Mouse (Mus musculus): Measurements from ENCODE around the gene Gab2. TPM values are rescaled to one million over a fixed set of nuclear protein-coding genes. Genes with fewer than 3 reads are reported as not detected.

Gene Gab2
- polyA plus RNA-seq, 1 experiment, result 17.3 TPM

GRCm38 (mm10) chr7:97251638-97252037 lies 170.3 kb downstream of the Gab2 start:
- no peak for DNase-seq (ENCODE audit: low spot score)

- no peak for DNase-seq (ENCODE audit: low spot score)
These were observed 181.2 kb downstream of the Gab2 start for GRCm38 (mm10) chr7:97262541-97262940.

- DNase-seq (ENCODE audit: low spot score), result no peak
These were observed 189.0 kb downstream of the Gab2 start for GRCm38 (mm10) chr7:97270367-97270766.

DNA sequence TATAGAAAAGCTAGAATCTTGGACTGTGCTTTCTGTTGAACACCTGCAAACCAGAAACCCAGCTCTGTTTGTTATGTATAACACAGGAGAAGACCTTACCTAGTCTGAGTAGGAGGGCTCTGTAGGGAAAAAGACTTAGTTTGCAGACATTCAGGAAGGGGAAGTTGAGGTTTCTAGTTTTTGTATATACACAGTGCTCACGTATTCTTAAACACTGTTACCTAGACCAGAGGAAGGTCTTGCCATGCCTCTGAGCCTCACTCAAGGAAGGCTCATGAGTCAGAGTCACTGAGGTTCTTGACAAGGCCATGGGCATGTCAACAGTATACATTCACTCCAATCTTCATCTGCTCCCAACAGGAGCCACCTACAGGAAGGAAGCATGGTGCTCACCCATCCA lies 189.7 kb downstream of the Gab2 start:
- DNase-seq (ENCODE audit: low spot score), result no peak

DNA sequence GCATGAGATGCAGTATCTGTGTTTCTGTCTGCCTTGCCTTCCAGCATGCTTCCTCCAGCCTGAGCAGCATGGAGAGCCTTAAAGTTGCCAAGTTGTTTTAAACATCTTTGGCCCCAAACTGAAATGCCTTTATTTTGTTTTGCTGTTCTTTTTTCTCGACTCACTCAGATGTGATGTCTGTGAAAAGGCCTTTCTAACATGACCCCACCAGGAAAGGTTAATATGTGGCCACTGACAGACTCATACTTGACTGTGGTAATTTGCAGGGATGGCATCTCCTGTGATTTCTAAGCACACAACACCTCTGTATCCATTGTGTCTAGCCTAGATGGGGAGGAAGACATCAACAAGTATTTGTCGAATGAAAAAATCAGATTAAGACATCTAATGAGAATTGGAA lies 215.6 kb downstream of the Gab2 start:
- DNase-seq (ENCODE audit: low spot score), result no peak

- DNase-seq (ENCODE audit: low spot score), result peak; percentile 17
These were observed 216.1 kb downstream of the Gab2 start for GRCm38 (mm10) chr7:97297466-97297865.

GRCm38 (mm10) chr7:97298279-97298678 lies 216.9 kb downstream of the Gab2 start:
- DNase-seq (ENCODE audit: low spot score), result no peak

- DNase-seq (ENCODE audit: low spot score), result no peak
These were observed 217.6 kb downstream of the Gab2 start for GRCm38 (mm10) chr7:97298943-97299342.

DNA sequence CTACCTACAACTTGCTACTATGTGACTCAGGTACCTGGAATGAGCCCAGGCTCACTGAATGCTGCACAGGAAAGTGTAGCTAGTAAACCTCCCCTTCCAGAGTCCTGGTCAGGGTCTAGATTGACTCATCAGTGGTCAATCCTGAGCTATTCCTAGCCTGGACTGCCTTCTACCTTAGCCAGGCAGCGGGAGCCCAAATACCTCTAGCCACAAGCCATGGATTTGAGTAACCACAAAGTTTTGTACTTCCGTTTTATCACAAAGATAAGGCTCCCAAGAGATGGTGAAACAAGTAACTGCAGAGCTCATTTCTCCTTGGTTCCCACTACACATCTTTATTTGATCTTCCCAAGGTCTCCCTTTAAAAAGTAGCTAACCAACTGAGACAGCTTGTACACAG lies 219.5 kb downstream of the Gab2 start:
- no peak for DNase-seq (ENCODE audit: low spot score)

DNA sequence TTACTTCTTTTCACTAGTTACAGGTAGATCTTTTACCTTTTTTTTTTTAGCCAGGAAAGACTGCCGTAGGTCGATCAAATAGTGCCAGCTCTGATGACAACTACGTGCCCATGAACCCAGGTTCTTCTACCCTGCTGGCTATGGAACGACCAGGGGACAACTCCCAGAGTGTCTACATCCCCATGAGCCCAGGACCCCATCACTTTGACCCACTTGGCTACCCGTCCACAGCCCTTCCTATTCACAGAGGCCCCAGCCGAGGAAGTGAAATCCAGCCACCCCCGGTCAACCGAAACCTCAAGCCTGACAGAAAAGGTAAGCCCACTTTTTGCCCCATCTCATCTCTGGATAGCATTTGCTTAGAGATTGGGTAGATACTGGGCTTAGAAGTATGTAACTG lies 219.9 kb downstream of the Gab2 start:
- no peak for DNase-seq (ENCODE audit: low spot score)

DNA sequence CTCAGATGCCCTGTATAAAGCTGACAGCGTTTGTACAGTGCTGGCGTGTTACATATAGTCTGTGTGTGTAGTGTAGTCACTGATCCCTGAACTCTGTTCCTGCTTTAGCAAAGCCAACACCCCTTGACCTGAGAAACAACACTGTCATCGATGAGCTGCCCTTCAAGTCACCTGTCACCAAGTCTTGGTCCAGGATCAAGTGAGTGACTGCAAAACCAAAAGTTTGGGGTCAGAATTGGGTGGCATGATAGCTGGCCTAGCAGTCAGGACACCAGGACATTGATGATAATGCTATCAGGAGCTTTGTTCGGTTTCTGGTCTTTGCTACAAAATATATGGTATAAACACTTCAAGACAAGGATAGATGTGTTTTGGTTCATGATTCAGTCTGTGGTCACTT lies 220.9 kb downstream of the Gab2 start:
- DNase-seq (ENCODE audit: low spot score), result no peak

DNA sequence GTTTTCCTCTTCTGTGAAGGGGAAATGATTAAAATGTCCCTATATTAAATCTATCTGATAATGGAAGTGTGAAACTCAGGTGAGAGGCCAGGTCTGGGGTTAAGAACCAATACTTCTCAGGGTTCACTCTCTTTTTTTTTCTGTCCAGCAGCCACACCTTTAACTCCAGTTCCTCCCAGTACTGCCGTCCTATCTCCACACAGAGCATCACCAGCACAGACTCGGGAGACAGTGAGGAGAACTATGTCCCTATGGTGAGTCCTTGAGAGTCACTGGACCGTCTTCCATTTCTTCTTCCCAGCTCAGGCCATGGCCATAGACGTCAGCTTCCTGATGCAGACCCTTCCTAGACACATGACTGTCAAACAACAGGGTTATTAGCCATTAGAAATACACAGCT lies 221.5 kb downstream of the Gab2 start:
- DNase-seq (ENCODE audit: low spot score), result no peak

DNA sequence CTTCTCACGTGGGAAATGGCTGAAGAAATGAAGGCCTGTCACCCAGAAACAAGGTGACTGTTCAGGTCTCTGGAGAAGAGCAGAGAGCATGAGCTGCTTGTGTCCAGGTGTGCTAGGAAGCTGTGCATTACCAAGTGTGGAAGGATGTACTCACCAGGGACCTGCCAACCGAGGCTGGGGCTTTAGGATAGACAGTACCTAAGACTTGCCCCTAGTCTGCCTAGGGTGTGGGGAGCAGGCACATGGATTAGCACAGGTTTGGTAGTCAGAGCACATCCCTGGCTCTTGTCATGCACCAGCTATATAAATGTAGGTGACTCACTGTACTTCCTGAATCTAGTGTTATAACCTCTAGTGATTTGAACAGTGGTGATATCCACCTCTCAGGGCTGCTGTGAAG lies 222.2 kb downstream of the Gab2 start:
- DNase-seq (ENCODE audit: low spot score), result no peak

DNA sequence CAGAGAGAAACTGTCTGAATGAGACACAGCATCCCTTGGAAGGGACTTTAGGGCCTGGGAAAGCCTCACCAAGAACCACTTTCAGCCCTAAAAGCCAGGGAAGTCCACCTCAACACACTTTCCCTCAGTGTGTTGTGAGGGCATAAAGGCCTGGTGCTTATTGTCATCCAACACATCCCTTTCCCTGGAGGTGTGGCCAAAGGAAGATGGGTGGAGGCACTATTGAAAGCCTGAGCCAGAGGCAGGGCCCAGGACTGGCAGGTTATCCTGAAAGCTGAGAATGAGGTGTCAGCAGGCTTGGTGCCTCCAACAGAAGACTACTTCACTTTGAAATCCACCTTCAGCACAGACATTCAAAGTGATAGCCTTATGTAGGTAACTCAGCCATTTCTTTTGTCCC lies 223.1 kb downstream of the Gab2 start:
- DNase-seq (ENCODE audit: low spot score), result no peak

- no peak for DNase-seq (ENCODE audit: low spot score)
These were observed 223.8 kb downstream of the Gab2 start for GRCm38 (mm10) chr7:97305206-97305605.

DNA sequence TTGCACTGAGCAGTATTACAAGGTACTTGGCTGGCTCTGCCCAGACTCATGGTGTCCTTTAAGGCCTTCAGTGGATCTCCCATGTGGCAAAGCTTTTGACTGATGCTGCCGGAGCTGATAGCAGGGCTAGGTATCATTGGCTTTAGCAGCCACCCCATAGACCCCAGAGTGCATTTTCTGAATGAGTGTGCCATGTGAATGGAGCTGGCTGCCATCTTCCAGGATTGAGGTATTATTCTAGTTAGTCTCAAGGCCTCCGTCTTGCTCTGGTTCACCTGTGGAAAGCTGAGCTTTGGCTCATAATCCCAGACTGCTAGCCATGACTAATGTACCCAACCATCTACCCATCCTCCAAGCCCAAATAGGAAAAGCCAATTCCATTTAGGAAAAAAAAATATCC lies 225.4 kb downstream of the Gab2 start:
- DNase-seq (ENCODE audit: low spot score), result no peak

GRCm38 (mm10) chr7:97307546-97307945 lies 226.2 kb downstream of the Gab2 start:
- DNase-seq (ENCODE audit: low spot score), result no peak

DNA sequence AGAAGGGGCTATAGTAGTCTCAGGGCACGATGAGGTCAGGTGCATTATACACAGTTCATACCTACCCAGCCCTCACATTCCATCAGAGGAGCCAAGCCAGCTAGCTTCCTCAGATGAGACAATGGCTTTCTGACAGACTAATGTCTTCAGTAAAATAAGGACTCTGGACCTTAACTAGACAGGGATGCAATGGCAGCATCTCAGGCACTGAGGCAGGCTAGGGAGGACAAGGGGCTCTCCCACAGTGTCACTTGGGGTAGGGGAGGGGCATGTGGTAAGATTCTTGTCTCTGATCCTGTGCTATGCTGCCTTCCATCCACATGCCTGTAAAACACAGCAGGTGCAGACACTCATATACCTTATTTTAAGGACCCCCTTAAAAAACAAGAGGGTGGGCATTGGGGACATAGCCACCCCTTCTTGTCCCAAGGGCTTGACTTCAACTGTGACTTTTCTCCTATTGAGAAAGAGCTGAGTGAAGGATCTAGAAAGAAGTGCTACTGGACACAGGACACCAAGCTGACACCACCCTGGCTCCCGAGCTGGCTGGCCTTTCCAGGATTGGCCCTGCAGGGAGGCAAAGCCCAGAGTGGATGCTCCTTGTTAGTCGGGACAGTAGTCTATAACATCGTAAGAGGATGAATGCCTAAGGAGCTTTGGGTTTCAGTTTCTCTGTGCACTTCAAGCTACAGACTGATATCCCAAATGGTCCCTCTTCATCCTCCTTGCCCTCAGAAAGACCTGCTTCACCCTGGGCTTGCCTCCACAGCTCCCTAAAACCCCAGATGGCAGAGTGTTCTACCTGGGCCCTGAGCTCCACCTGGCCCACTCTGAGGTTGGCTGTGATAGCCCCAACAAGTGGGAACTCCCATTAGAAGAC lies 228.3 kb downstream of the Gab2 start:
- DNase-seq (ENCODE audit: low spot score), result peak; percentile 15

DNA sequence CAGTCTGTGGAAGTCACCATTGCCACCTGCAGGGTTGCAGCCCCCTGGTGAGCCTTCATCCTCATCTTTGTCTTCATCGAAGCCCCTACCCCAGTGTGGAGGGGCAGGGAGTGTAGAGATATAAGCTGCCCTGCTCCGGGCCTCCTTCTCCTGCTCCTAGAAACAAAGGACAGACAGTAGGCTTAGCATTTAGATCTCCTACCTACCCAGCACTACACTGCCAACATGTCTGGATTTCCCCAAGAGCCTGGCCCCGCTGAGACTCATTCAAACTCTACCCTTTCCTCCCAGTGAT lies 228.9 kb downstream of the Gab2 start:
- DNase-seq (ENCODE audit: low spot score), result no peak

DNA sequence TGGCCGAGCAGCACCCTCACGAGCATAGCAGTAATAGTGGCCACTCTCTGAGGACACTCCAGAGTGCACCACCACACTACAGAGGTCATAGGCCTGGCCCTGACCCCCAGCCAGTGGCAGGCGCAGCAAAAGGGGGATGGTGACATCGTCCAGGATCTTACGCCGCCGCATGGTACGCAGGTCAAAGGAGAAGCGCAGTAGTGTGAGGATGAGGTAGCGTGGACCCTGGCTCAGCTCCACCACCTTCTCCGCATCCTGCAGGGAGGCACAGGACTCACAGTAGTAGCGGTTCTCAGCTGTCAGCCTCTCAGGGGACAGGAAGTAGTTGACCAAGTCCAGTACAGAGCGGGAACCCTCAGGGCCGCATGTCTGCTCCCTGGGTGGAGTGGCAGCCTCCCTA lies 230.2 kb downstream of the Gab2 start:
- DNase-seq (ENCODE audit: low spot score), result peak; percentile 14

- DNase-seq (ENCODE audit: low spot score), result peak; percentile 15
These were observed 230.8 kb downstream of the Gab2 start for GRCm38 (mm10) chr7:97312196-97312595.

DNA sequence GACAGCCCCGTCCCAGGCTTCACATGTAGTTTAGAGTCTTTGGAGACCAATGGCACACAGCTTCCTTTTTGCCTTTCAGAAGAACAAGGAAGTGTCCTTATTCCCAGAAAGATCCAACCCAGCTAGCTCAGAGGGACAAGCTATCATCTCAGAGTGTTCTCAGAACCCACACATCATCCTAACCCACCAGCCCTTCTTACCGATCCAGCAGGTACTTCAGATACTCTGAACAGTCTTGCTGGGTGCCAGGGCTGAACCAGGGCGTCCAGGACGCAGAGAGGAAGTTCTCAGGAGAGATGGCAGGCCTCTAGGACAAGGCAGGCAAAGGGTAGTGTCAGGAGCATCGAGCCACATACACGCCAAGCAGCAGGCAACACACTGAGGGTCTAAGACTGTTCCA lies 231.5 kb downstream of the Gab2 start:
- no peak for DNase-seq (ENCODE audit: low spot score)

- DNase-seq (ENCODE audit: low spot score), result peak; percentile 14
These were observed 232.1 kb downstream of the Gab2 start for GRCm38 (mm10) chr7:97313364-97313995.

- DNase-seq (ENCODE audit: low spot score), result peak; percentile 18
These were observed 233.3 kb downstream of the Gab2 start for GRCm38 (mm10) chr7:97314646-97315045.

All from urinary bladder, adult 2 months (tissue).